Mouse (Mus musculus): ENCODE measurements at regions not wholly inside any gene's neighbourhood (a gene's known extent, or its start where the extent isn't known, plus 50 kb on each side); places are given as distances from the start of the nearest gene placed in this dataset.

- no peak for DNase-seq
These were observed 95.5 kb downstream of the 1700017N19Rik start for GRCm38 (mm10) chr10:100685748-100686147.

- DNase-seq = no peak
These were observed 105.7 kb downstream of the 1700017N19Rik start for GRCm38 (mm10) chr10:100695944-100696343.

- no peak for DNase-seq
These were observed 108.9 kb downstream of the 1700017N19Rik start for GRCm38 (mm10) chr10:100699206-100699605.

- DNase-seq = no peak
These were observed 110.3 kb downstream of the 1700017N19Rik start for GRCm38 (mm10) chr10:100700281-100701205.

GRCm38 (mm10) chr10:100701938-100702337 is 111.7 kb downstream of the 1700017N19Rik start:
- no peak for DNase-seq

- no peak for DNase-seq
These were observed 125.9 kb downstream of the 1700017N19Rik start for GRCm38 (mm10) chr10:100716084-100716667.

- no peak for DNase-seq
These were observed 128.3 kb downstream of the 1700017N19Rik start for GRCm38 (mm10) chr10:100718574-100718973.

GRCm38 (mm10) chr10:100741269-100741668 is 151.0 kb downstream of the 1700017N19Rik start:
- DNase-seq = no peak

- peak; percentile 2 to 37 for DNase-seq
These were observed 151.8 kb downstream of the 1700017N19Rik start for GRCm38 (mm10) chr10:100742065-100742464.

GRCm38 (mm10) chr10:100746151-100746550 is 155.9 kb downstream of the 1700017N19Rik start:
- DNase-seq = no peak

GRCm38 (mm10) chr10:100754957-100755356 is 164.7 kb downstream of the 1700017N19Rik start:
- DNase-seq = no peak

- no peak for DNase-seq
These were observed 184.0 kb downstream of the 1700017N19Rik start for GRCm38 (mm10) chr10:100774252-100774651.

GRCm38 (mm10) chr10:100792166-100792565 is 201.9 kb downstream of the 1700017N19Rik start:
- DNase-seq = no peak

- no peak for DNase-seq
These were observed 202.3 kb downstream of the 1700017N19Rik start for GRCm38 (mm10) chr10:100792569-100792968.

GRCm38 (mm10) chr10:100795215-100795972 is 205.1 kb downstream of the 1700017N19Rik start:
- no peak for DNase-seq

- DNase-seq = no peak
These were observed 221.4 kb downstream of the 1700017N19Rik start for GRCm38 (mm10) chr10:100811639-100812038.

- no peak for DNase-seq
These were observed 244.5 kb downstream of the 1700017N19Rik start for GRCm38 (mm10) chr10:100834794-100835193.

- no peak for DNase-seq
These were observed 262.9 kb downstream of the 1700017N19Rik start for GRCm38 (mm10) chr10:100853213-100853612.

- DNase-seq = no peak
These were observed 266.2 kb downstream of the 1700017N19Rik start for GRCm38 (mm10) chr10:100856509-100856908.

GRCm38 (mm10) chr10:100865501-100866181 is 275.4 kb downstream of the 1700017N19Rik start:
- DNase-seq = no peak

GRCm38 (mm10) chr10:100868360-100868916 is 278.2 kb downstream of the 1700017N19Rik start:
- no peak for DNase-seq

- no peak for DNase-seq
These were observed 292.3 kb downstream of the 1700017N19Rik start for GRCm38 (mm10) chr10:100882584-100882983.

Data from kidney, adult 8-10 months (tissue).